Mouse (Mus musculus) lung, postnatal 4 days (tissue): ENCODE measurements at regions not wholly inside any gene's neighbourhood (a gene's known extent, or its start where the extent isn't known, plus 50 kb on each side); places are given as distances from the start of the nearest gene placed in this dataset.

Experiments
- DNase-seq, 2 experiments: peaks; one replicate each; pipeline ENCODE4 v3.0.0; 2021

GRCm38 (mm10) chr14:28626951-28627350 is 122.4 kb downstream of the Wnt5a start:
- no peak for DNase-seq

- no peak for DNase-seq
These were observed 130.6 kb downstream of the Wnt5a start for GRCm38 (mm10) chr14:28635175-28635574.

- no peak for DNase-seq
These were observed 134.5 kb downstream of the Wnt5a start for GRCm38 (mm10) chr14:28639056-28639455.

GRCm38 (mm10) chr14:28645807-28646206 is 141.3 kb downstream of the Wnt5a start:
- DNase-seq, result no peak

- no peak for DNase-seq
These were observed 144.9 kb downstream of the Wnt5a start for GRCm38 (mm10) chr14:28649411-28649810.

- no peak for DNase-seq
These were observed 148.7 kb downstream of the Wnt5a start for GRCm38 (mm10) chr14:28653059-28653930.

GRCm38 (mm10) chr14:28657216-28657615 is 152.7 kb downstream of the Wnt5a start:
- no peak for DNase-seq

- DNase-seq, result no peak
These were observed 156.5 kb downstream of the Wnt5a start for GRCm38 (mm10) chr14:28660872-28661588.

- DNase-seq, result no peak
These were observed 158.8 kb downstream of the Wnt5a start for GRCm38 (mm10) chr14:28663316-28663715.

GRCm38 (mm10) chr14:28664121-28664520 is 159.6 kb downstream of the Wnt5a start:
- no peak for DNase-seq

GRCm38 (mm10) chr14:28675476-28675875 is 170.9 kb downstream of the Wnt5a start:
- DNase-seq, result peak; percentile 70 to 86

GRCm38 (mm10) chr14:28699780-28700179 is 195.2 kb downstream of the Wnt5a start:
- DNase-seq, result peak; percentile 25 to 50

GRCm38 (mm10) chr14:28704729-28705128 is 200.2 kb downstream of the Wnt5a start:
- DNase-seq, result peak; percentile 14 to 53

- DNase-seq, result no peak
These were observed 210.0 kb downstream of the Wnt5a start for GRCm38 (mm10) chr14:28714598-28714997.

GRCm38 (mm10) chr14:28720545-28720944 is 216.0 kb downstream of the Wnt5a start:
- DNase-seq, result no peak

- no peak for DNase-seq
These were observed 221.1 kb downstream of the Wnt5a start for GRCm38 (mm10) chr14:28725666-28726065.

- DNase-seq, result no peak
These were observed 228.9 kb downstream of the Wnt5a start for GRCm38 (mm10) chr14:28733496-28733895.

- DNase-seq, result no peak
These were observed 230.9 kb downstream of the Wnt5a start for GRCm38 (mm10) chr14:28735446-28735845.

- no peak for DNase-seq
These were observed 235.5 kb downstream of the Wnt5a start for GRCm38 (mm10) chr14:28740076-28740475.

- DNase-seq, result no peak
These were observed 236.9 kb downstream of the Wnt5a start for GRCm38 (mm10) chr14:28741418-28741817.

GRCm38 (mm10) chr14:28743673-28744072 is 239.1 kb downstream of the Wnt5a start:
- DNase-seq, result no peak

- no peak for DNase-seq
These were observed 245.8 kb downstream of the Wnt5a start for GRCm38 (mm10) chr14:28750301-28750700.

GRCm38 (mm10) chr14:28765201-28765600 is 252.8 kb upstream of the Lrtm1 start:
- no peak for DNase-seq

- no peak for DNase-seq
These were observed 244.9 kb upstream of the Lrtm1 start for GRCm38 (mm10) chr14:28773068-28773467.
